Mouse (Mus musculus) spleen, adult 12 weeks (tissue): ENCODE data around the gene Gpsm2.
"Not testable (repeated sequence)": the region's sequence is repeated elsewhere in the genome, so short reads cannot be mapped to it uniquely, and the experiment has no call there.

Experiments
- DNase-seq: peaks from one replicate; pipeline ENCODE4 v3.0.0; 2022; ENCODE audit warnings: low spot score

Gene Gpsm2

DNA sequence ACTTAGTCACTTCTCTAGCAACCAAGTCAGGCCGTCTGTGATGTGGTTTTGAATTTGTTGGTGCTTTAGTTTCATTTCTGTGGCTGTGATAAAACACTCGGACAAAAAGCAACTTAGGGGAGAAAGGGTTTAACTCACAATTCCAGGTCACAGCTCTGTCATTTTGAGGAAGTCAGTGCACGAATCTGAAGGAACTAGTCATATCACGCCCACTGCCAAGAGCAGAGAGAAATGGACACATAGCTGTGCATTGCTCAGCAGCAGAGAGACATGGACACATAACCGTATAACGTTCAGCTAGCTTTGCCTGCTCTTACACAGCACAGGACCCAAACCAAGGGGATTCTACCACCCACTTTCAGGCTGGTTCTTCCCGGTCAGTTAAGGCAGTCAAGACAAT lies 4.3 kb upstream of the Gpsm2 start:
- DNase-seq, result no peak

DNA sequence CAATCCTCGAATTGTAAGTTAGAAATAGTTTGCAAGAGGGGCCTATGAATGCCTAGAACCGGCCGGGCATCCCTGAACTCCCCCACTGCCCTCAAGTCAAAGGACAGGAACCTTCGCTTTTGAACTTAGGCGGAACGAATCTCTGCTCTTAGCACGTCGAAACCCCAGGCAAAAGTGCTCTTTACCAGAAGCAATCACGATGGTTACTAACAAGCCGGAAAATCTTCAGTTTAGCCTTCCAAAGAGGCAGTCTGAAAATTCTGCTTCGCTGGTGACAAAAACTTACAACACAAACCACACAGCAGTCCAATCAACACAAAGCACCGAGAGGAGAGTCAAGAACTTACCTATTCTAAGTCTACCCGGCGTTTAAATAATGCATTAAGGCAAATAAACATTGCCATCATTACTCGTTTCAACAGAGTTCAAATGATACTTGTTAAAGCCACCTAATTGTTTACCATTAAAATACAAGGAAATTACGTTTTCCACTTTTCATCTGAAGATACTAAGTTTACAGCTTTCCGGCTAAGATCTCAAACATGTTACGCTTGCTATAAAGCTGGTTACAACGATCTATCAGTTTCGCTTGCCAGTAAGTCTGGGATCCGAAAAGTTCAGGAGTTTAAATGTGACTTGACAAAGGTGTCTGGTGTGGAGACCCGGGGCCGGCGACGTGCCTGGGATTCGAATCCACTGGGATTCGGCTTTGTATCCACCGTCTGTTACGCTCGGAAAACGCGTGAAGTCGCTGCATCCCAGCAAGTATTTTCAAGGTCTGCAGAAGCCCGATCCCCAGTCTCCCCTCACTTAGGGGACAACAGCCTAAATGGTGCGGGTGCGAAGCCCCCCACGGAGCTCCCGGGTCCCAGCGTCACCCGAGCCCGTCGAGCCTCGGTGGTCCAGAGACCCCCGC lies 775 bp downstream of the Gpsm2 start:
- peak; percentile 19 for DNase-seq

DNA sequence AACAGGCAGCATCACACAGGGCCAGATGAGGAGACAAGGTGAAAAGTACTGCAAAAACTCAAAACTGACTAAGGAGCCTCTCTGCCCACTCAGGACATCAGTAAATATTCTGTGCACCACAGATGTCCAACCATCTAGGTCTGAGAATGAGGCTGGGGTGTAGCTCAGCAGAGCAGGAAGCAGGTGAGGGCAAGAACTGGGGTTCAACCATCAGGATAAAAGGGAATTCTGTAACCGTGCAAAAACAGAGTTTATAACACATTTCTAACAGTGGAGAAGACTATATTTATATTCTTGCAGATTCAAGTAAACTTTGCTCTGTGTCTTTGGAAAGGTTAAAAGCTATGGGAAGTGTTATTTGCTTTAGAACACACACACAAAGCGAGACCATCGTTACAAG lies 2.3 kb downstream of the Gpsm2 start:
- no peak for DNase-seq

DNA sequence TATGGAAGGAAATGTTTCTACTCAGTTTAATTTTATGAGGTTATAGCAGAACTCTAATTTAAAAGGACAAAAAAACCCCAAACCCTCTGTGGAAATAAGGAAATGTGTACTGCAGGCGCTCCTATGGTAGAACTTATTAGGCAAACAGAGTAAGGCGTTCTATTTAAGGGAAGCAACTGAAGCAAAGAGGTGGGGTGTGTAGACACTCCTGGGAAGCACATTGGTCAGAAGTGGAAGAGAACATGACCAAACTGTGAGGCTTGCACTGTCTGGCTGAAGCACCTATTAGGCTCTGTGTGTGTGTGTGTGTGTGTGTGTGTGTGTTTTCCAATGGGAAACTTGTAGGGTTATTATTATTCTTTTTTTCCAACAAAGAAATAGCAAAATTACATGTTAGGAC lies 2.8 kb downstream of the Gpsm2 start:
- DNase-seq, result no peak

DNA sequence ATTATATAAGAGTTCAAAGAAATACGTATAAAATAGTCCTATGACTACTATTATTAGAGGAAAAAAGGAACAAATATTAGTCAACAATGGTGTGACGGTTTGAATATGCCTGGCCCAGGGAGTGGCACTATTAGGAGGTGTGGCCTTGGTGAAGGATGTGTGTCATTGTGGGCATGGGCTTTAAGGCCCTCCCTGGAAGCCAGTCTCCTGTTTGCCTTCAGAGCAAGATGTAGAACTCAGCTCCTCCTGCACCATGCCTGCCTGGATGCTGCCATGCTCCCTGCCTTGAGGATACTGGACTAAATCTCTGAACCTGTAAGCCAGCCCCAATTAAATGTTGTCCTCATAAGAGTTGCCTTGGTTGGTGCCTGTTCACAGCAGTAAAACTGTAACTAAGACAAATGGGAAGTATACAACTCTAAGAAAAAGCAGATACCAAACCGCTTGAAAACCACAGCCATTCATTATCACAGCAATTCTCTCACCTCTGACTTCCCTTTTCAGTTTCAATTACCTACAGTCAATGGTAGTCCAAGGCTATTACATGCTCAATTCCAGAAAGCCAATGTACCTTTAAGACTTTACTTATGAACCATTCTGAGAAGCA lies 4.1 kb downstream of the Gpsm2 start:
- DNase-seq, result peak; percentile 22

DNA sequence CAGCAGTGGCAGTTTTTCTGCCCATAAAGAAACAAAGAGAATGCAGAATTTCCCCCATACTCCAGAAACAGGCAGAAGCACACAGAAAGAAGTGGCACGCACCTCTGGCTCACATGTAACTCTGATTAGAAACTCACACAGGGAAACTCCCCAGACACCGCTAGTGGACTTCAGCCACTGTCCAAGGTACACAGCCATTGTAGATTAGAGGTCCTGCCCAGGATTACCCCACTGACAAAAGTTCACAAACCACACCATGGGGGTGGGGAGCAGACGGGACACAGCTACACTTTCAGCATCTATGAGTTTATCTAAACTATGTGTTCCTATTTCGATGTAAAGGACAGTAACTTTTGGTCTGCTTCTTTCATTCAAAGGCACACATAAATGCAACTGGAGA lies 7.3 kb downstream of the Gpsm2 start:
- DNase-seq, result no peak

DNA sequence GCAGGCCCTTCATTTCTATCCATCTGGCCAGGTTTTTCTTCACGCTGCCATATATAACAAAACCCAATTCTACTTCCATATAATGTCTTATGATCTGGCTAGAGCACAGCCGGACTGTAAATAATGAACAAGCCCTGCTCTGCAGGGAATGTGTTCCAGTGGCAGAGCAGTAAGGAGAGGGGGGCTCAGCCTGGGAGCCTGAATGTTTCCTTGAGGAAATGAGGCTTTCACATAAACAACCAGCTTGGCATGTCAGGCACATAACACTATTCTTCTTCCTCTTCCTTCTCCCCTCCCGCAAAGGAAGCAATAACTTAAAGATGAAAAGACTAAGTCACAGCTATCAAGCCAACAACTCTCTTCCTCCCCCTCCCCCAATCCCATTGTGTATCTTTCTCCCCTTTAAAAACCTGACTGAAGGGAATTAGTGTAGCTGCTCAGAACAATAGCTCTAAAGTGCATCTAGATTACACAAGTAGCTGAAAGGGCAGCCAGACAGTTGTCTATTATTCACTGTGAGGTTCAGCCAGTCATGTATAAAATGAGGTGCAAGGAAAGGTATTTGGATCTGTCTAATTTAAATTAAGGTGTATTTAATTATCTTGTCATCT lies 8.9 kb downstream of the Gpsm2 start:
- no peak for DNase-seq

DNA sequence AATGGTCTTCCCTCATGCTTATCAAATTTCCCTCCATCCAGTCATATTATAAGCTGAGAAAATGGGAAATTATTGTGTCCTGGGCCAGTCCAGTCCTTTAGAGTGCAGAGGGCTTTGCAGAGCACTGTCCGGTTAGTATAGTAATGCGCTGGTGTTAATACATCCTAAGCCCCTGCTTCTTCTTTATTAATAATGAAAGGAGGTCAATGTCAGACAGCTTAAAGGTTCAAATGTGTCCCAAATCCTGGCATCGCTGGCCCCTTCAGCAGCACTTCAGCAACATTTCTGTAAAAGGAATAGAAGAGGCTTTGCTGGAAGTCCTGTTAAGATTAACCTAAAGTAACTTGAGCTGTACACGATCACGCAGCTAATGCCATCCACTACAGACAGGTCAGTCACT lies 10.8 kb downstream of the Gpsm2 start:
- DNase-seq, result no peak

DNA sequence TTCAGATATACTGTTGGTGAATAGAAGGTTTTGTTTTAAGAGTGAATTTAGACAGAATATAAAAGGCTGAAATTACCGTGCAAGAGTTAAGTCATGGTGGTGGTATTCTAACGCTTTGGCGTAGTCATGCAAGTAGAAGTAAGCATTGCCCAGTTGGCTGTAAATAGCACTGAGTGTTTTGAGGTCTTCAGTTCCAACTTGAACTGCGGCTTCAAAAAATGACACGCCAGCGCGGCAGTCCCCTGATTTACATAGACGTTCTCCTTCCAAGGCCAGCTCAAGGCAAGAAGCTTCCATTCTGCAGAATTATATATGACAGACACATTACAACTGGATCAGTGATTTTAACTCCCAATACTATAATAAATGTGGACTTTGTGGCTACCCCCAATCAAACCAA lies 19.3 kb downstream of the Gpsm2 start:
- DNase-seq, result no peak

DNA sequence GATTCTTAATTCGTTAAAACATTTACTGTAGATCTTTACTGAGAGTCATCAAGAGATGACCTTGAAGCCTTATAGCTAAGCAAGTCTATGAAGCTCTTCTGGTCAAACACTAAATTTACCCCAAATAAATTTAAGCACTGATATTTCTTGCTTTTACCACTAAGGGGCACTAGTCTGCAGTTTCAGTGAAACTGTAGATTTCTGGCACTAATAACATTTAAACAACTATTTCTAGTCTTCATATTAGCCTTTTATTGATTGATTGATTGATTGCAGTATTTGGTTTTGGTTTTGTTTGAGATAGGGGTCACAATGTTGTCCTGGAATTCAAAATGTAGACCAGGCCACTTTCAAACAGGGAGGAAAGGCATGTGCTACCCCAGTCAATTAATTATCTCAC lies 20.9 kb downstream of the Gpsm2 start:
- DNase-seq, result no peak

DNA sequence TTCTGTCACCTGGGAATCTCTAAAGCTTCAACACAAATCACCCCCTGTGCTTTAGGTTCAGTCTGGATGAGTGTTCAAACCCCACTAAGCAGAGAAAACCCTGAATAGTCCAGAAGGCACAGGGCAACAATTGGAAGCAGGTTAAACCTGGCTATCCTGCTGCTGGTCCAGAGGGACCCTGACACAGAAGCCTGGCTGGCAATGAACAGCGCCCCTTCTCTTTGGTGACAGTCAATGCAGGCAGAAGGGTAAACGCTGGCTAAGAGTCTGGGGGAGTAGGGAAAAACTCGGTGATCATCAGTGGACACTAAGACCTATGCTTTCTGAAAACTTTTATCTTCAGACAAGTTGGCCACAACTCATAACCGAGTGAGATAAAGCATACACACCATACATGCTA lies 22.3 kb downstream of the Gpsm2 start:
- DNase-seq, result no peak

DNA sequence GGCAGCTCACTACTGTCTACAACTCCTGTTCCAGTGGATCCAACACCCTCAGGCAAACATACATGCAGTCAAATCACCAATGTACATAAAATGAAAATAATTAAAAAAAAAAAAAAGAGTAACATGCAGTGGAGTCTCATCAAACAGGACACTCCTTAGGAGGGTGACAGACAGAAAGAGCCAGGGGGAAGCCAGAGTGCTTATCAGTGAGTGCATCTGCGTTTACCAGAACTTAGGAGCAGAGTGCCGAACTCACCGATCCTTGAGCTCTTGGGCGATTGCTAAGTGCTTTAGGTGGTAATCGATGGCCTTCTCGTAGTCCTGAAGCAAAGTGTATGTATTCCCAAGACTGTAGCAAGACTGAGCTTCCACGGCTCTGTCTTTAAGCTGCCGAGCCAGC lies 23.4 kb downstream of the Gpsm2 start:
- DNase-seq, result no peak

DNA sequence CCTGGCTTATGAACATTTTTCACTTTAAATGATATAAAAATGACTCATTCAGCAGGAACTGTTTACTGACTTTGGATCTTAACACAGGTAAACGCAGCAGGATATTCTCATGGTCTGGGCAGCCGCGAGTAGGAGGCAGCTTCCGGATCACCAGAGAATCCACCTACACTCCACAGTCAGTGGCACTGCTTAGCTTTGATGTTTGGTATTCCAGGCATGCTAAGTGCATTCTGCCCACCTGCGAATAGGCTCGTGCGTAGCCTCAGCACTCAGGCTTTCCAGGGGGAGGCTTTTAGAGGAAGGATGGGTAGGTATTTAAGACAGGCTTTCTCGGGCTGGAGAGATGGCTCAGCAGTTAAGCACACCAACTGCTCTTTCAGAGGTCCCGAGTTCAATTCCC lies 27.8 kb downstream of the Gpsm2 start:
- DNase-seq, result no peak

DNA sequence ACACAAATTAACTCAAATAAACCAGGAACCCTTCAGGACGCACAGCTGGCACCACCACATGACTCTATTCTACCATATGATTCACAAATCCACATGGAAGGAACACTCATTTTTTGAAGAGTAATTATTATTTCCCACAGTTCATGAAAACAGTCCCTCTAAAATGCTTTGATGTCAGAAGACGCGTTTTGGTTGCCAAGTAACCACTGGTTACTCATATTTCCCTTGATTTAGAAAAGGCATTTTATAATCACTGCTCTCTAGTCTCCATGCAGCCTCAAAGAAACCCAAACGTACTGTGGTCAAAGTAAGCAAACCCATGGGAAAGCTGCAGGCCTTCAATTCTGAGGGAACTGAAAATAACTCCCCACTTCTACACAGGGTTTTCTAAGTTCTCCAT lies 32.1 kb downstream of the Gpsm2 start:
- DNase-seq, result no peak

DNA sequence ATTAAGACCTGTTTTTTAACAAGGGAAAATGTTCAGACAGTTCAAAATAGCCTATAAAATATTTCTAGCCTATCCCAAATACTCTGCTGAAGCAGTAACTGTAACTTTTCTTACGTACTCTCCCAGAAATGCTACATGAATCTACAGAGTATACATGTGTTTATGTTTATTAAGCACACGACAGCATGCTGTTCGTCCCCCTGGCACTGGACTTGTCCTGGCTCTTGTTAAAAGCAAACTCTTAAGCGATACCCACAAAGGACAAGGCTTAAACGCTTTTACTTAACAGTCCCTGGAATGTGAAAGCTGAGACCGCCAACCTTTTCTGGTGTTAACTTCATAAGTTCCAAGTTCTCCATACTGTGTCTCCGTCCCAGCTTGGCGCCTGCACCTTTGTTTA lies 32.7 kb downstream of the Gpsm2 start:
- no peak for DNase-seq

DNA sequence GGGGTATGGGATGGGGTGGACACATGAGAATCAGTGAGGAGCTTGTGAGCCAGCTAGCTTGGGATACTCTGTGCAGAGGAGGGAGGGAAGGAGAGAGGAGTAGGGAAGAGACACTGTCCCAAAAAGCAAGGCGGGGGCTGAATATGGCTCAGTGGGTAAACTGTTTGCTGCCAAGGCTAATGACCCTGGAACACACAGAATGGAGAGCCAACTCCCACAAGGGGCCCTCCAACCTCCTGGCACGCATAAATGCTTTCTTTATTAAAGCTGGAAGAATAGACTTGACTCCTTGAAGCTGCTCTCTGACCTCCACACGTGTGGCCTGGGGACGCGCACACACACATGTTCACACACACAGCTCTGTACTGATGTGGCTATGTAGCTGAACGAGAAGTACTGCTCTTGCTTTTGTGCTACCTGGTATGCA lies 33.1 kb downstream of the Gpsm2 start:
- no peak for DNase-seq

DNA sequence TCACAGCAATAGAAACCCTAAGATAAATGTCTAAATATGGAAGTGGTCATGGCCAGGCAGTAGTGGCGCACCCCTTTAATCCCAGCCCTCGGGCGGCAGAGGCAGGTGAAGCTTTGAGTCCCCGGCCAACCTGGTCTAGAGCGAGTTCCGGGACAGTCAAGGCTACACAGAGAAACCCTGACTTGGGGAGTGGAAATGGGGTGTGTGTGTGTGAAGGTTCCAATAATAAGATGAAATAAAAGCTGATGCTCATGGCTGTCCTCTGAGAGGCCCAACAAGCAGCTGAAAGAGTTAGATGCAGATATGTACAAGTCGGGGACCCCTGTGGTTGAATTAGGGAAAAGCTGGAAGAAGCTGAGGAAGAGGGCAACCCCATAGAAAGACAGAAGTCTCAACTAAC lies 36.4 kb downstream of the Gpsm2 start:
- DNase-seq, result no peak

DNA sequence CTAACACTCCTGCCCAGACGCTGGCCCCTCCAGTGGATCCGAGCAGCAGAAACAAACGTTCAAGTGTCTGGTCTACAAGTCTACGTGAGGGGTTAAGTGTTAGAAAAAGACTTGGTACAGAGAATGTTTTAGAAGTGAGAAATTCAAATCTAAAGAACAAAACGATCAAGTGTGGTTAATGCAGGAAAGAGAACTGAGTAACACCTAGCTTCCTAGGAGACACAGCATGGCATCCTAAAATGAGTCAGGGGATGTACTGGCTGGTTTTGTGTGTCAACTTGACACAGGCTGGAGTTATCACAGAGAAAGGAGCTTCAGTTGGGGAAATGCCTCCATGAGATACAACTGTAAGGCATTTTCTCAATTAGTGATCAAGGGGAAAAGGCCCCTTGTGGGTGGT lies 38.5 kb downstream of the Gpsm2 start:
- DNase-seq, result not testable (repeated sequence)

DNA sequence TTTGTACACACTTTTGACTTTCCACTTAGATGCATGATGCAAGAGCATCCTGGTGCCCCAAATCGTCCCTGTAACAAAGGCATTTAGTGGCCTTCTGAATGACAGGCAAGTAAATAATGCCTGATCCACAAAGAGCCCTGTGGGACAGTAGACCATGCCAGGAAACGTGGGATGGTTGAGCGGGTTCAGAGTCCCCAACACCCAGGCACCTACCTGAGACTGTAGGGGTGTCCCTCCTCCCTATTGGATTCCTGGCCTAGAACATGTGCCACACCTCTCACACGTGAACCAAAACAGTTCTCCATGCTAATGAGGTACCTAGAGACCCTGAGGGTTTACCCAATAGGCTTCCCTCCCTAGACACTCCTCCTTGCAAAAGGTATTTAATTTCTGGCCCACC lies 41.1 kb downstream of the Gpsm2 start:
- no peak for DNase-seq

DNA sequence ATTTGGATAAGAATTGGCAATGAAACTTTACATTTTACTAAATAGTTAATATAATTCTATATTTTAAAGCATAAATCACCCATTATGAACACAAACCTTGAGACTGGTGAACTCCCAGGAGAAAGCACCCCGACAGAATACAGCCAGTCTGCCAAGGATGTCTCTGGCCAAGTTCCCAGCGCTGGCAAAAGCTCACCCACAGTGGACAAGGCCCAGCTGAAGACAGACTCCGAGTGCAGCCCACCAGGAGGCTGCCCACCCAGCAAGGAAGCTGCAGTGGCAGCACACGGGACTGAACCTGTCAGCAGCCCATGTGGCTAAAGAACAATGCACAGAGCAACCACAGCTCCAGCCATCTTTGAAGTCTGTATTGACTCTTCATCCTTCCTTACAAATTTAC lies 45.5 kb downstream of the Gpsm2 start:
- no peak for DNase-seq

DNA sequence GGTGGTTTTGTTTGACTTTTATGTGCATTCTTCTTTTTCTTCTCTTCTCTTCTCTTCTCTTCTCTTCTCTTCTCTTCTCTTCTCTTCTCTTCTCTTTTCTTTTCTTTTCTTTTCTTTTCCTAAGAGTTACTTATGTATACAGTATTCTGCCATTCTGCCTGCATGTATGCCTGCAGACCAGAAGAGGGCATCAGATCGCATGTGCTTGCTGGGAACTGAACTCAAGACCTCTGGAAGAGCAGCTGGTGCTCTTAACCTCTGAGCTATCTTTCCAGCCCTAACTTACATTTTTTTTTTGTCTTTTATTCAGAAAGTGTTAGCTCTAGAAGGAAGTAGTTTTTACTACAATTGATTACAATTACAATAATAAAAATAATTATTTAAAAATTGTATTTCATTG lies 61.2 kb downstream of the Gpsm2 start:
- no peak for DNase-seq

DNA sequence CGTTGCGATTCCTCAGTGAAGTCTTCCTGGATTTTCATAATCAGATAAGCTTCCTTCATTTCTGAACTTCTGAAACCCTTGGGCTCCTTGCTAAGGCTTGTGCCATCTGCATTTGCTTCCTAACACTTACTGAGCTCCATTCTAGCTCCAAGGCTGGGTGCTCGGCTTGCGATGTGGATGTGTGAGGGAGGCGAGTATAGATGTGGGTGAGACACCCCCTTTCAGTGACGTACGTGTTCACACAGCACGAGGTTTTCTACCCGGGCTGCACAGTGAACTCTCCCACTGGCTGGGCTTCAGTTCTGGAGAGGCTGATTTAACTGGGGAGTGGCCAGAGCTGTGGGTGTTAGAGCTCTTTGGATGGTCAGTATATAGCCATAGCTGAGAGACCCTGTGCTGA lies 63.5 kb downstream of the Gpsm2 start:
- DNase-seq, result no peak

DNA sequence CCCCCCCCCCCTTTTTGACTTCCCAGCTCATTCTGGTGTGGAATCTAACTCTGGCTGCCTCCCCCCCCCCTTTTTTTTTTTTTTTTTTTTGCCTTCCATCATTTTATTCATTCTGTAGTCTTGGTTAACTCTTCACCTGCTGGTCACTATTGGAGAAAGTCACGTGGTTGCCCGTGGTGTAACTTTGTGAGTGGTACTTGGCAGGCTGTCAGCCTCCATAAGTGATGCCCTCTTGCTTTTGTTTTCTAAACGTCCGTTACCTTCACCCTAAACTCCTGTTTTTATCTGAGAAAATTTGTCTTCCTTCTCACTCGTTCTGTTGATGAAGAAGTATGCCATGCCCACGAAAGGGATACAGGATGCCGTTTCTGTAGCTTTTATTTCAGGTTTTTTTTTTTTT lies 66.6 kb downstream of the Gpsm2 start:
- DNase-seq, result no peak
